Mouse (Mus musculus) c-Kit-positive CD71-negative TER-119-negative erythroid progenitor cells, embryonic 14.5 days (primary cell): ENCODE data around the gene Ctu2.

ENCODE experiments used
- DNase-seq: peaks from one replicate; pipeline ENCODE4 v3.0.0-alpha.2; 2013; ENCODE audit warnings: low read depth

The Ctu2 gene

DNA sequence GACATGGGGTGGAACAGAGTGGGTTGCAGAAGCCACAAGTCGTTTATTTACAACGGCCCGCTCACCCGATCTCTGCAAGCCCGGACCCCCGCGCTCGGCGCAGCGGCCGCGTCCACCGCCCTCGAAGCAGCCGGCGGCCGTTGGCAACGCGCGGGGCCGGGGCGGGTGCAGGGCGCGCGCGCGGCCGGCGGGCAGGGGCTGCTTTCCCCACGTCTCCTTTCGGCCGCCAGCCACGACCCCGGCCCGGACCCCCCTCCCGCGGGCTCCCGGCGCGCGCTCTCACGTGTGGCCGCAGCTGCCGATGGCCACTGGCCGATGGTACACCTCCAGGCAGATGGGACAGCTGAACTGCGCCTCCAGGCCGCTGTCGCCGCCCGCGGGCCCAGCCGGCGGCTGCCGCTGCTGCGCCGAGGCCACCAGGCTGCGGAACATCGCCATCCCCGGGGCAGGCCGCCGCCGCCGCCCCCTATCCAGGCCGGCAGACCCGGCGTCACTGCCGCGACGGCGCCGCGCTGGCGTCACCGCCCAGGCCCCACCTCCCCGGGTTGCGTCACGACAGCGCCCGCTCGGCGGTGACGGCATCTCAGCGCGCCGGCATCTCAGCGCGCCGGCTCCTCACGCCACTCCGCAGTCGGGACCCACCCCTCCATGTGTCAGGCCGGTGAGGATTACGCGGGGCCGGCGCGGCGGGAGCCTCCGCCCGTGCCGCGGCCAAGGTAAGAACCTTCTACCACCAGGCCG lies at the start of gene Ctu2, which contains the start of gene Rnf166:
Gene Ctu2, plus strand, starts transcription at position 564 of the 741 bp plus-strand sequence.
Gene Rnf166, minus strand, starts transcription at position 485 of the 741 bp plus-strand sequence.
- DNase-seq, result peak; percentile 78

GRCm38 (mm10) chr8:122426145-122426544 lies 49.8 kb upstream of the Ctu2 start:
- no peak for DNase-seq

DNA sequence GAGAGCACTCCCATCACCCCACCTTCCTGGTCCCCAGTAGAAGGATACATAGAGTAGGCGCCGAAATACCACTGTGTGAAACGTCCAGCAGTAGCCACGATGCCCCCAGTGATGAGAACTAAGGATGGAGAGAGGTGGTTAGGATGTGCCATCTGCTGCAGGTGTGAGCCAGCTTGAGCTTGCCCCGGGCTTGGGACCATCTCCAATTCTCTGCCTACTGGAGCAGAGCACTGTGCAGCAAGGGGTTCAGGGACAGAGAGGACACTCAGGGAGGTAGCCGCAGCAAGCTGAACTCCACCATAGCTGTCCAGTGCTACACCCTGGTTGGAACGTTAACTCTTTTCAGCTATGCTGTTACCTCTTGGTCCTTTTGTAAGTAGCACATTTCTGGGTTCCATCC lies 48.3 kb upstream of the Ctu2 start:
- no peak for DNase-seq

GRCm38 (mm10) chr8:122428163-122428562 lies 47.8 kb upstream of the Ctu2 start:
- no peak for DNase-seq

GRCm38 (mm10) chr8:122430058-122430636 lies 45.8 kb upstream of the Ctu2 start:
- DNase-seq, result no peak

GRCm38 (mm10) chr8:122430646-122431045 lies 45.3 kb upstream of the Ctu2 start:
- no peak for DNase-seq

- DNase-seq, result no peak
Observed at GRCm38 (mm10) chr8:122431694-122432442, 44.1 kb upstream of the Ctu2 start.

DNA sequence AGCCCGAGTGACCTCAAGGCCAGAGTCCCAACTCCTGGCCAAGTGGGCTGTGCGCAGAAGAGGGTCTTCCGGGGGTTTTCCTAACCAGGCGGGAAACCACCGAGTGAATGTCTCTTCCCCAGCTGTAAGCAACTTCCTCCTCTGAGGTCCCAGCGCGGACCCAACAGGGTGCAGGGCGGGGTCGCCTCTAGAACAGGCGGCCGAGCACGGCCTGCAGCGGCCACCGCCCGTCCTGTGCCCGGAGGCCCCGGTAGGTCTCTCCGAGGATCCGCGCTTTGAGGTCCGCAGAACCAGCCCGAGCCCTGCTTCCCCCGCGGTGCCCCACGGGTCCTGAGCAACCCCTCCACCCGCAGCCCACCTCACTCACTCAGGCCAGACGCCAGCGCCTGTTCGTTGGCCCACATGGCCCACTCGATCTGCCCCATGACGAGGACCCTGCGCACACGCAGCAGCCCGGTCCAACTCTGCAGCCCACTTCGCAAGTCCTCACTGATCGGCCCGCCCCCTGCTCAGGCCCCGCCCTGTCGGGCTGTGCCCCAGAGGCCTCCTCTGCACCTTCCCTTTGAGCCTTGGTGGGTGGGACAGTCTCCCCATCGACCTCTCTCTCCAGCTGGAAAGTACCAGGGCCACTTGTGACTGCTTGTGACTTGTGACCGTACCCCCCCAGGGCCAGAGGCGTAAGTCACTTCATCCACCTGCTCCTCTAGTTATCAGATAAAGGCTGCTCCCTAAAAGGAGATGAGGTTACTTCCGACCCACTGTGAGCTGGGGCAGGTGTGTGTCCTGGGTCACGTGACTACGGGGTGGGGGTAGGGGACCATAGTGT lies 43.3 kb upstream of the Ctu2 start, which contains the start of gene Cyba:
Gene Cyba, minus strand, starts transcription at position 488 of the 826 bp plus-strand sequence.
- no peak for DNase-seq

- DNase-seq, result no peak
Observed at GRCm38 (mm10) chr8:122433269-122433905, 42.6 kb upstream of the Ctu2 start.

DNA sequence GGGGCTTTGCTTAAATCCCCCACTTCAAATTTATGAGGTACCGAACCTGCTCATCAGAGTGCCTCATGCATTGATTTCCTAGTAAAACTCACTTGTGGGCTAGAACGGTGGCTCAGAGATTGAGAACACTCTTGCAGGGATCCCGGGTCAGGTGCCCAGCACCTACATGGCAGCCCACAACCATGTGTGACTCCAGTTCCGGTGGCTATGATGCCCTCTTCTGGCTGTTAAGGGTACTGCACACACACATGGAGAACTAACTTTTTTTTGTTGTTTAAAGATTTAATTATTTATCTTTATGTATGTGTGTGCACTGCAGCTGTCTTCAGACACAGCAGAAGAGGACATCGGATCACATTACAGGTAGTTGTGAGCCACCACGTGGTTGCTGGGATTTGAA lies 40.6 kb upstream of the Ctu2 start:
- no peak for DNase-seq

- no peak for DNase-seq
Observed at GRCm38 (mm10) chr8:122436146-122436545, 39.8 kb upstream of the Ctu2 start.

DNA sequence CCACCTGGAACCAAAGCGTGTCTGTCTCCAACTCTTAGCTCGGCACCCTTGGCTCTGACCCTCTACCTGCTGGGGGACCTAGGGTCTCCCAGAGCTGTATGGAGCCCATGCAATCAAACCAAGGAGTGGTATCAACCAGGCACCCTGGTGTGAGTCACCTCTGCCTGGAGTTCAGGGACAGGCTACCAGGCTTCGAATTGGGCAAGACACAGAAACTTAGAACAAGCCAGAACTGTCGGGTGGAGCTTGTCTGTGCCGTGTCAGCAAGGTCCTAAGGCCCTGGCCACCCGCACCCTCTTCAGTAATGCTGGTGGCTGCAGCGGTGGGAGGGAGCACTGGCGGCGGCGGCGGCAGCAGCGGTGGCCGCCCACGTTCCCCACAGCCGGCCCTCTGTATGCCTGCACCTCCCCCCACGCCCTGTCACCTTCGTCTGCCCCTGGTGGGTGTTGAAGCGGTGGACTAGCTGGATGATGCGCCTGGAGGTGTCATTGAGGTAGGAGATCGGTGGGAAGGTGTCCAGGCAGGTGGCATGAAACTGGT lies 39.3 kb upstream of the Ctu2 start:
- no peak for DNase-seq

GRCm38 (mm10) chr8:122437708-122438331 lies 38.1 kb upstream of the Ctu2 start:
- DNase-seq, result no peak

DNA sequence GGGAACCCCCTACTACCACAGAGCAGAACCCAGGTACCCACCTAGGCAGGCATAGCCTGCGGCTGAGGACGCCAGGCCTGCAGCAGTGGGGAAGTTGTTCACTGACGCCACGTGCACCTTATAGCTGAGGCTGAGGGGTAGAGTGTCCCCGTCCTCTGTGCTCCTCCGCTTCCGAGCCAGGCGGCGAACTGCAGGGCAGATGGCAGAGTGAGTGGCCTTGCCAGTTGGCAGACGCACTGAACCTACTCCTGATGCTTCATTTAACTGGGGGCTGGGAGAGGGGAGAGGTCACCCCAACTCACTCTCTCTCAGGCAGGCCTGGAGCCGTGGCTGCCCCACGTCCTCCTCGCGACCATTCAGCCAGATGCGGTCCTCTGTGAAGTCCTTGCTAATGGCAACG lies 36.6 kb upstream of the Ctu2 start:
- no peak for DNase-seq

DNA sequence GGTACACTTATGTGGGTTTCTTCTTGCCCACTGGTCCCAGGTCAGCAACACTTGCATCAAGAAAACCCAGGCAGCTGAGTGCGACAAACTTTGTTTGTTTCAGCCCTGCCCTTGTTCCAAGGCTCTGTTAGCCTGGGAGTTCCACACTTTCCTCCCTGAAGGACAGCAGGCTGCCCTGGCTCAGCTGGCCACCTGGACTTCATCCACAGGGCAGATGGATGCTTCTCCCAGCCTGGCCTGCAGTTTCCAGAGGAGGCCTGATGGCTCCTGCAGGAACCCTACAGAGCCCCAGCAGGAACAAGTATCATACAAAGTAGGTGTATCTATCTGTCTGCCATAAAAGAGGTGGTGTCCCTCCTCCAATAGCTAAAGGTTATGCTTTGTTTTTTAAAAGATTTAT lies 34.6 kb upstream of the Ctu2 start:
- DNase-seq, result no peak

DNA sequence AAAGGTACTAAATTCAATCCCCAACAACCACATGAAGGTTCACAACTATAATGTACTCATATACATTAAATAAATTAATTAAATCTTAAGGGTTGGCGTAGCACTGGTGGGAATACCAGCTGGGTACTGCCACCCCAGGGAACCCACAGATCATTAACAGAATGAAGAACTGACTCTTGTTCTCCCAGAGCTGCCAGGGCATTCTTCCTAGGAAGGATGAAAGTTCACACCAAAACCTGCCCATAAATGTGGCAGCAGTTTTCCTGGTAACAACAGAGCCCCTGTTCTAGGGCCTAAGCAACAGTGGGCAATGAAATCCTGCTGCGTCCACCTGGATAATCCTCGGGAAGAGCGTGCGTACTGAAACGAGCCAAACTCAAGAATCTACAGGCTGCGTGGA lies 33.6 kb upstream of the Ctu2 start:
- DNase-seq, result no peak

- no peak for DNase-seq
Observed at GRCm38 (mm10) chr8:122442781-122443180, 33.2 kb upstream of the Ctu2 start.

DNA sequence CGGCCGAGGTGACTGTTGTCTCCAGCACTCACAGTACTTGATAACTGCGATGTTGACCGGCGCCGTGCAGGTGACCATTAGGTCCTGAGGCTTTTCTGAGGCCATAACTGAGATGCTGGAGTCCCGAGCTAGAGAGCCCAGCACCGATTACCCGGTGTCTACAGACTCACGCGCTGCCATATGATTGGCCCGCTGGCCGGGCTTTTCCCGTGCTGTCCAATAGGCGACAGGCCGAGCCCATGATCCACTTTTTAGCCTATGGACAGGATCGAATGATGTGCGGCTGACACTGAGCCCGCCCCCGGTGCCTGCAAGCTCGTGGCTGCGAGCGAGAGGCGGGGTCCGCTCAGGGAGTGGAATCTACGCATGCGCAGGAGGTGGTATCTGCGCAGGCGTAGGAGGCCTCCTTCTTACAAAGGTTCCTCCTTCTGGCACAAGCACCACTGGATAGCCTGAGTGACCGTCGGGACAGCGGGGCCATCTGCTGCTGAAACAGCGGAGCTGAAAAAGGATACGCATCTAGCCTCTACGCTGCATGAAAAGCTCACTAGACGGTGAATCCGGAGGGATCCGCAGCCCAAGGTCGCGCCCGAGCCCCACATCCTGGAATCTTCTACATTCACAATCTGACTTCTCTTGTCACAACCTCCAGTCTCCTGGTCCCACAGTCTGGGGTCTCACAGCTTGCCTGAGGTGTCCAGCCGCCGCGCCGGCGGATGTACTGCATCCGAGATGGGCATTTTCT lies 32.5 kb upstream of the Ctu2 start, which contains the start of gene Mvd:
Gene Mvd, minus strand, starts transcription at position 161 of the 745 bp plus-strand sequence.
- DNase-seq, result peak; percentile 99

DNA sequence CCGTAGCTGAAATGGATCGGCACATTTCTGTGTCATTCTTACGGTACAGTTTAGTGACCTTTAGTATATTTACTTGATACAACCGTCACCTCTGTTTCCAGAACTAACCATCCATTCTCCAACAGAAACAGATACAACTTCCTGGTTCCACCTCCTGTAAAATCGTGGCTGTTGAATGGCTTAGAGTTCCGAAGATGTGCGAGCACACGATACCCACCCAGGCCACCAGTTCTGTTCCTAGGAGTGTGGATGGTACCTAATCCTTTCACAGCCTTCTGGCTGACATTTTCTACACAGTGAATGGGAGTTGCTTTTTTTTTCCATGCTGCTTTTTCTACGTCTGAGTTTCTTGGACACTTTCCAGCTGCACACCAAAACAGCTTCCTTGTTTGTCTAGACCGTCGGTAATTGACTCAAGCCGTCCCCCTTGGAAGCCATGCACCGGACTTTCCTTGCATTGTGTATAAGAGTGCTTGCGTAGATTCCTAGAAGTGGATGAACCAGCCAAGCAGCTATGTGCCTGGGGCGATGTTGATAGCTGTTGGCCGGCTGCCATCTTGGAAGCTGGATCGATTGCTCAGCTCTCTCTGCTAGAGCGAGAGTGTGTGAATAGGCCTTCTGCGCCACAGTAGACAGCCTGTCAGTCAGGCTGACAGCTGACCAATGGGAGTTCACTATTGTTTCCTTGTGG lies 31.7 kb upstream of the Ctu2 start:
- DNase-seq, result no peak
